Mouse (Mus musculus) limb, embryonic 14.5 days (tissue): ENCODE data around the gene Ppp1cb. TPM values are rescaled to one million over a fixed set of nuclear protein-coding genes. Genes with fewer than 3 reads are reported as not detected.
"Not testable (repeated sequence)": the region's sequence is repeated elsewhere in the genome, so short reads cannot be mapped to it uniquely, and the experiment has no call there.

ENCODE experiments used
- ATAC-seq: fragments of 200-750 bp; cut with Nextera tagmentation; 2 replicates; pipeline ENCODE4 v1.8.0; 2017; ENCODE audit warnings: low read depth, moderate number of reproducible peaks, moderate TSS enrichment; ENCODE audit not compliant: low FRiP score
- DNase-seq: peaks from one replicate; pipeline ENCODE4 v3.0.0-alpha.2; 2015; ENCODE audit warnings: low spot score
- H3K27ac ChIP-seq: fragments of 300-500 bp; sonication (generic); replicated peaks from 2 replicates; pipeline ENCODE4 v1.5.1; 2014; ENCODE audit warnings: low read depth, mild to moderate bottlenecking, low read length, moderate library complexity, mixed read lengths
- H3K27me3 ChIP-seq: fragments of 300-500 bp; sonication (generic); 2 replicates; pipeline ENCODE4 v1.6.1; 2014; ENCODE audit warnings: low read length, mixed read lengths; ENCODE audit not compliant: control insufficient read depth, insufficient read depth
- H3K36me3 ChIP-seq: fragments of 300-500 bp; sonication (generic); 2 replicates; pipeline ENCODE4 v1.6.1; 2014; ENCODE audit warnings: mild to moderate bottlenecking, low read length, moderate library complexity, mixed read lengths; ENCODE audit not compliant: control insufficient read depth, insufficient read depth
- H3K4me1 ChIP-seq: fragments of 300-500 bp; sonication (generic); 2 replicates; pipeline ENCODE4 v1.6.1; 2014; ENCODE audit warnings: antibody characterized with exemption, low read length, mixed read lengths; ENCODE audit not compliant: control insufficient read depth, insufficient read depth
- H3K4me2 ChIP-seq: fragments of 300-500 bp; sonication (generic); replicated peaks from 2 replicates; pipeline ENCODE4 v1.6.1; 2014; ENCODE audit warnings: low read depth, mild to moderate bottlenecking, low read length, moderate library complexity; ENCODE audit not compliant: severe bottlenecking
- H3K4me3 ChIP-seq: fragments of 300-500 bp; sonication (generic); replicated peaks from 2 replicates; pipeline ENCODE4 v1.5.1; 2014; ENCODE audit warnings: low read length
- H3K9ac ChIP-seq: fragments of 300-500 bp; sonication (generic); 2 replicates; pipeline ENCODE4 v1.6.1; 2014; ENCODE audit warnings: mild to moderate bottlenecking, low read depth, low read length, moderate library complexity; ENCODE audit not compliant: severe bottlenecking
- H3K9me3 ChIP-seq: fragments of 300-500 bp; sonication (generic); 2 replicates; pipeline ENCODE4 v1.6.1; 2016; ENCODE audit warnings: low read length; ENCODE audit not compliant: control insufficient read depth
- POLR2A ChIP-seq: fragments of 200-500 bp; IDR thresholded peaks from 2 replicates; pipeline ENCODE4 v1.8.0; 2012; ENCODE audit warnings: inconsistent platforms, mild to moderate bottlenecking, moderate library complexity, borderline replicate concordance; ENCODE audit not compliant: insufficient read depth, insufficient read length; ENCODE audit errors: extremely low read depth
- whole genome bisulfite sequencing: fragments of 180-500 bp; shearing (Covaris S2); extraction: QIAGEN DNeasy Blood & Tissue Kit; methylation state at CpG from one replicate; pipeline ENCODE4 v1.1.7; 2014; 5-methylcytosine and 5-hydroxymethylcytosine counted together
- polyA plus RNA-seq, 2 experiments: library from polyadenylated mRNA; depleted of rRNA in 1 of 2; stranded (reverse) in 1 of 2; unstranded in 1 of 2; fragments of >200 nt; fragmentation: Nextera tagmentation in 1 of 2; extraction: Ambion mirVana in 1 of 2; gene quantifications; 2 replicates each; pipeline versions ENCODE4 v1.2.1 to v1.2.3; 2012 to 2014

The Ppp1cb gene
- polyA plus RNA-seq, 2 experiments, result 156 to 208 TPM

DNA sequence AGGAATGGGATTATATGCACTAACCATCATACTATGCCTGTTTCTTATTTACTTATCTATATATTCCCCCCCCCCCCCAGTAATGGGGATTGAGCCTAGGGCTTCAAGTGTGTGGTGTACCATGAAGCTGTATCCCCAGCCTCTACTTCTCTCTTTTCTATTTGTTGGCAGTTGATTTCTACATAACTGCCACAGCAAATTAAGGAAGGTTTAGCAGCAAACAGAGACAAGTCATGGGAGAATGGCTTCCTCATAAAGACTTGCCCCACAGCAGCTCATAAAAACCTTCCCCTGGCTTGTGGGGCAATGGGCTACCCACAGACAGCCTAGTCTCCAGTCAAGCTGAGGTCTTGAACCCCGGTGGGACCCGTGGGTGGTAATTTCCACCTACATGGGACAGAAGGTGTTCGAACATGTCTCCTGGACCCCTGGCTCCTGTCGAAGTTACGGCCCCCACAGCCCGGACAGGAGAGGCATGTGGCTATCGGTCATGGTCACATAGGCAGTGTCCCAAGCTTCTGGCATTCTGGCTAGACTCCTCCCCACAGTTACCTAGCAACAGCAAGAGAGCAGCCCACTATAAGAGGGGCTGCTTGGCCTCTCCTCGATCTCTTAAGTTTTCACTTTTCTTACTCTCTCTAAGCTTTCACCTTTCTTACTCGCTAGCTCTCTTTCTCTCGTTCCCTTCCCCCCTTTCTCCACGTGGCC is 35.1 kb upstream of the Ppp1cb start:
- ATAC-seq, result no peak
- no peak for TF ChIP-seq POLR2A
- DNase-seq, result no peak
- 44% methylated on average over 11 of the region's 11 CpGs for WGBS
- no peaks in the 10 kb centered on the region for H3K27me3 ChIP-seq
- H3K9me3 ChIP-seq, result no peaks in the 10 kb centered on the region
- no peak overlapping the region for H3K4me2 ChIP-seq
- H3K4me3 ChIP-seq, result no peak overlapping the region
- no peak overlapping the region for H3K9ac ChIP-seq
- no peak overlapping the region for H3K27ac ChIP-seq
- H3K36me3 ChIP-seq, result no peaks in the 10 kb centered on the region
- 0 out of 2 replicates have a peak, but pooled peaks cover 2% of the 10 kb centered on the region for H3K4me1 ChIP-seq

DNA sequence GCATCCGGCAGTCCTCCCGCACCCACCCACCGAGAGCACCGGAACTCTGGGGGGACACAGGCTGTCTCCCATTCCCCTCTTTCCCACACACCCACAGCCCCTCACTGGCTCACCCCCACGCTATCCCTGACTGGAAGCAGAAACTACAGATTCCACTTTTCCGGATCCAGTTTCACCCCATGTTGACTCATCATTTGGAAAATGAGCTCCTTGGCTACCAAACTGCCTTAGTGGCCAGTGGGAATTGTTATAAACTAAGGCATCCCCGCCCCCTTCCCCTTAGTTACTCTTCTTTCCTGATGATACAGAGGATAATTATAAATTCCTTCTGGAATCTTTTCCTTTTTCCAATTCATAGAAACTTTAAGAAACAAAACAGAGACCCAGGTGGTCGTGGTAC is 34.2 kb upstream of the Ppp1cb start:
- no peak for ATAC-seq
- H3K4me3 ChIP-seq, result no peak overlapping the region
- H3K27me3 ChIP-seq, result no peaks in the 10 kb centered on the region
- no peaks in the 10 kb centered on the region for H3K36me3 ChIP-seq
- no peak overlapping the region for H3K27ac ChIP-seq
- TF ChIP-seq POLR2A, result no peak
- 0 out of 2 replicates have a peak, but pooled peaks cover 2% of the 10 kb centered on the region for H3K4me1 ChIP-seq
- no peak overlapping the region for H3K4me2 ChIP-seq
- 94% methylated on average over 8 of the region's 8 CpGs for WGBS
- no peak overlapping the region for H3K9ac ChIP-seq
- H3K9me3 ChIP-seq, result no peaks in the 10 kb centered on the region
- no peak for DNase-seq

DNA sequence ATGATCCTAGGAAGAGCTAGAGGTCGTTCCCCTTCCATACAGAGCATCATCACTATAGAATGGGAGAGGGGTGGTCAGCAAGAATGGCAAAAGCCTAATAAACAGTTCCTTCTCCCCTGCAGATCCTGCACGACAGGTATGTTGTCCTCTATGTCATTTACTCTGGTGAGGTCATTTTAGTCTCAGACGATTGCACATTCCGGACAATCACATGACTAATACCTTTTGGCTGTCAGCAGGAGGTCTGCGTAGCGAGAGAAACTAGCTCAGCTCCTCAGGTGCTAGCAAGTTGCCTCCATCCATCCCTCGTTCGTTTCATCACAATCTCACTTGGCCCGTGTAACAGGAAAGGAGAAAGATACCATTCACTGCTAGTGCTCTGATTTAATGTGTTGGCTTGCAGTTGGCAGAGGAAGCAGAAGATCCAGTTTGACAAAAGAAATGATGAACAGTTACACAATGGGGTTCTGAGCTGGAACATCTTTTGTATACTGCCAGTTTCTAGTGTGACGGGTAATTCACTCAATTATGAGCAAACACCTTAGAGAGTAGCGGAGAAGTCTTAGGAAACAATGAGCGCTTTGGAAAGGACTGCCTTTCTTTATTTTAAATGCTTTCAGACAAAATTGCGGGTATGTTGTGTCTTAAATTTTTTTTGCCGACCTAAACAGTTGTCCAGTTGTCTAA is 33.0 kb upstream of the Ppp1cb start:
- Histone ChIP-seq H3K27me3 (no peaks in the 10 kb centered on the region), H3K4me2 (no peak overlapping the region), H3K27ac (no peak overlapping the region), H3K9me3 (no peaks in the 10 kb centered on the region), H3K4me3 (no peak overlapping the region), H3K36me3 (no peaks in the 10 kb centered on the region), H3K9ac (no peak overlapping the region), H3K4me1 (0 out of 2 replicates have a peak, but pooled peaks cover 2% of the 10 kb centered on the region)
- WGBS, result 69% methylated on average over 14 of the region's 14 CpGs
- ATAC-seq (no peak), DNase-seq (peak; percentile 5)
- TF ChIP-seq POLR2A, result no peak

DNA sequence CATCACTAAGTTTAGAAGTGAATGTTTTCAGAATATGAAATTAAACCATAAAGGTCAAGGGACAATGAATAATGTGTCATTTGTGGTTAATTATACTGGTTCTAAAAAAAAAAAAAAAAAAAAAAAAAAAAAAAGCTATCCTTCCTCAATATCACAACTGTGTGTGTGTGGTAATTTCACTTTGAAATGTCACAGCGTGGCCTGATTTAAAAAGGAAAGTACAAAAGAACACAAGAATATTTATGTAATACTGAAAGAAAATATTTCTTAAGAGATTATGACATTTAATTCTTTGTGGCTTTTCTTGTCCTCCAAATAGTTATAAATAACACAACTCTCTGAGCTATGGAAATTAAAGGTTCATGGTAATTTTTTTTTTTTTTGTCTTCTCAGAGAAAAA is 28.2 kb upstream of the Ppp1cb start:
- no peak for TF ChIP-seq POLR2A
- H3K27ac ChIP-seq, result no peak overlapping the region
- no peaks in the 10 kb centered on the region for H3K4me1 ChIP-seq
- H3K36me3 ChIP-seq, result no peaks in the 10 kb centered on the region
- no peaks in the 10 kb centered on the region for H3K9me3 ChIP-seq
- no peak overlapping the region for H3K9ac ChIP-seq
- 97% methylated on average over 1 of the region's 1 CpGs for WGBS
- H3K27me3 ChIP-seq, result no peaks in the 10 kb centered on the region
- ATAC-seq, result no peak
- no peak overlapping the region for H3K4me2 ChIP-seq
- no peak overlapping the region for H3K4me3 ChIP-seq
- no peak for DNase-seq

DNA sequence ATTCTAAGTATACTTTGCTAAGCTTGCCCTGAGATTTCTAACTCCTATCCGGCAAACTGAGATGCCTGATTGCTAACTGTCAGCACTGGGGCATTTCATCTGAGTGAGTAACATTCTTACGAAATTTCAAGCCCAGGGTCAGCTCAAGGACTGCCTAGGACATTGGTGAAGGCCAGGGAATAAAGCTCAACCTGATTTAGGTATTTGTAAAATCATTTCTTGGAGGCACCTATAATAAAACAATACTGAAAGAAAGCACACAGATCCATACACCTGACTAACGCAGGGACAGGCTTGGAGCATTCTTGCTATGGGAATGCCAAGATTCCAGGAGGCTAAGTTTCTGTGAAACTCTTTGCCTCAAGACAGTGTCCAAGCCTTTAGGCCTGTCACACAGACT is 24.3 kb upstream of the Ppp1cb start:
- not testable (repeated sequence) for H3K9ac ChIP-seq, H3K27ac ChIP-seq, H3K4me3 ChIP-seq, H3K9me3 ChIP-seq, H3K27me3 ChIP-seq, H3K36me3 ChIP-seq, H3K4me1 ChIP-seq, DNase-seq, ATAC-seq, H3K4me2 ChIP-seq
- WGBS, result 86% methylated on average over 3 of the region's 3 CpGs

DNA sequence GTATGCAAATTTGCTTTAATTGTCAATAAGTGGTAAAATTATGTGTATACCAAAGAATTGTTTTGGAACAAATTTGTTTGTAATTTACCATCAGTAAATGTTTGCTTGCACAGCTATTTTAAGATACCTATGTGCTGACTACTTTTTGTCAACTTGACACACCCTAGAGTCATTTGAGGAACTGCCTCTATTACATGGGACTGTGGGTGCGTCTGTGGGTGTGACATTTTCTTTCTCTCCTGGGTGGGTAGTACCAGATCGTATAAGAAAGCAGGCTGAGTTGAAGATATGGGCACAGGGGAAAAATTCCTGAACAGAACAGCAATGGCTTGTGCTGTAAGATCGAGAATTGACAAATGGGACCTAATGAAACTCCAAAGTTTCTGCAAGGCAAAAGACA is 23.0 kb upstream of the Ppp1cb start:
- Histone ChIP-seq H3K4me1 (no peaks in the 10 kb centered on the region), H3K27ac (no peak overlapping the region), H3K27me3 (no peaks in the 10 kb centered on the region), H3K36me3 (no peaks in the 10 kb centered on the region), H3K4me3 (no peak overlapping the region), H3K4me2 (no peak overlapping the region), H3K9me3 (no peaks in the 10 kb centered on the region), H3K9ac (no peak overlapping the region)
- no peak for ATAC-seq
- TF ChIP-seq POLR2A, result no peak
- no peak for DNase-seq
- 86% methylated on average over 3 of the region's 3 CpGs for WGBS
